Mouse (Mus musculus) mouse embryonic stem cell (cell line): Measurements from ENCODE around the gene Myo6.

Experiments
- in situ Hi-C, 2 experiments: fragments of 300-500 bp; cut with MboI; formaldehyde crosslinking; loops; 1 replicate in 1 of 2; 3 replicates in 1 of 2; pipeline ENCODE4 v1.14.3; 2019 to 2020; ENCODE audit warnings: low sequenced_read_pairs in 2 of 2, low pct_unique_long_range_greater_than_20kb in 1 of 2, mixed read lengths in 1 of 2; ENCODE audit not compliant: unreplicated experiment in 1 of 2

Gene Myo6

GRCm38 (mm10) chr9:80216786-80217501, 52.1 kb downstream of the Myo6 start:
- in situ Hi-C loops, result no loop called here

GRCm38 (mm10) chr9:80218718-80219117, 53.9 kb downstream of the Myo6 start:
- in situ Hi-C loops, result no loop called here

GRCm38 (mm10) chr9:80223989-80224635, 59.3 kb downstream of the Myo6 start:
- in situ Hi-C loops, result no loop called here

GRCm38 (mm10) chr9:80226579-80227325, 61.9 kb downstream of the Myo6 start:
- in situ Hi-C loops, result no loop called here

- in situ Hi-C loops, result loop anchor here in 1 of 2 experiments (10.0 kb wide), 1 partner anchor 991 kb away; no protein-coding TSS in a partner anchor
Observed at GRCm38 (mm10) chr9:80233831-80234455, 69.1 kb downstream of the Myo6 start.

GRCm38 (mm10) chr9:80237184-80237799, 72.5 kb downstream of the Myo6 start:
- in situ Hi-C loops, result loop anchor here in 1 of 2 experiments (10.0 kb wide), 1 partner anchor 988 kb away; no protein-coding TSS in a partner anchor

GRCm38 (mm10) chr9:80241719-80242118, 76.9 kb downstream of the Myo6 start:
- in situ Hi-C loops, result no loop called here

GRCm38 (mm10) chr9:80252146-80252545, 87.3 kb downstream of the Myo6 start:
- in situ Hi-C loops, result no loop called here

GRCm38 (mm10) chr9:80253241-80253640, 88.4 kb downstream of the Myo6 start:
- in situ Hi-C loops, result no loop called here

GRCm38 (mm10) chr9:80256561-80256960, 91.7 kb downstream of the Myo6 start:
- in situ Hi-C loops, result no loop called here

- in situ Hi-C loops, result no loop called here
Observed at GRCm38 (mm10) chr9:80258396-80258795, 93.6 kb downstream of the Myo6 start.

- in situ Hi-C loops, result no loop called here
Observed at GRCm38 (mm10) chr9:80260905-80261304, 96.1 kb downstream of the Myo6 start.

- in situ Hi-C loops, result no loop called here
Observed at GRCm38 (mm10) chr9:80262367-80263026, 97.7 kb downstream of the Myo6 start.

GRCm38 (mm10) chr9:80266086-80266485, 101.3 kb downstream of the Myo6 start:
- in situ Hi-C loops, result no loop called here

- in situ Hi-C loops, result no loop called here
Observed at GRCm38 (mm10) chr9:80266507-80266906, 101.7 kb downstream of the Myo6 start.

GRCm38 (mm10) chr9:80269596-80269995, 104.8 kb downstream of the Myo6 start:
- in situ Hi-C loops, result no loop called here

- in situ Hi-C loops, result no loop called here
Observed at GRCm38 (mm10) chr9:80272951-80273350, 108.1 kb downstream of the Myo6 start.
